Mouse (Mus musculus) thymus, postnatal 14 days (tissue): ENCODE measurements around the gene Sowaha.

ENCODE experiments used
- DNase-seq: peaks from one replicate; pipeline ENCODE4 v3.0.0; 2021

The Sowaha gene

DNA sequence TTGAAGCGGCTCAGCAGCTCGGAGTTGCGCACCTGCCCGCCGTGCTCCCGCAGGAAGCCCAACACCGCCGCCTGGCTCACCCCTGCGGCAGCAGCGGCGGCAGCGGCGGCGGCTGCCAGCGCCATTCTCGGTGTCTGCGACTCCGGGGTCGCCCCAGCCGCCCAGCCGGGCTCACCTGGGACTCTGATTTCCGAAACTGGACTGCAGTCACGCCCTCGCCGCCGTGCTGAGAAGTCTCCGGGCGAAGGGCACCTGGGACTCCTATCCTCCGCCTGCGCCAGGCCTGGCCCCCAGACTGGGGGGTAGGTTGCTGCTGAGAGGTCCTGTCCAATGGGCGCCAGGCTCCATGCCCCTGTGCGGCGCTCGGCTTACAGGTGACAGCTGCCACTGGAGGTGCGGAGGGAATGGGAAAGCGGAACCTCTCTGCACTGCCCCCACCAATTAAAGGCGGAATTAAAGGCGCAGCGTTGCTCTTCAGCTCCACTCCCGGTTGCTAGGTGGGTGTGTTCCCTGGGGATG is at the start of gene Sowaha, which contains the start of gene Gm9945:
Gene Sowaha, minus strand, starts transcription at position 492 of the 519 bp plus-strand sequence.
Gene Gm9945, plus strand, starts transcription at position 384 of the 519 bp plus-strand sequence.
- DNase-seq: peak; percentile 27

DNA sequence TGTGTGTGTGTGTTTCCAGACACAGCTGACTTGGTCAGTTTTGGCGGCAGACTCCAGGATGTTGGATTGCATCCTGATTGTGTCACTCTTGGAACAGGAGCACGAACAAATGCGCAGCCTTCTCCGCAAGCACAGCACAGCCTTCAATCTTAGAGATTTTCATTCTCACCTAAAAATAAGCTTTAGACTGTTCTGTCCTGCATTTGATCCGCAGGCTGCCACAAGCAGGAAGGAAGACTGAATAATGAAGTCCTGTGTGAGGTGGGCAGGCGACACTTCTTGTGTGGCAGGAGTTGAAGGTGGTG is 49.1 kb upstream of the Sowaha start:
- DNase-seq: no peak

DNA sequence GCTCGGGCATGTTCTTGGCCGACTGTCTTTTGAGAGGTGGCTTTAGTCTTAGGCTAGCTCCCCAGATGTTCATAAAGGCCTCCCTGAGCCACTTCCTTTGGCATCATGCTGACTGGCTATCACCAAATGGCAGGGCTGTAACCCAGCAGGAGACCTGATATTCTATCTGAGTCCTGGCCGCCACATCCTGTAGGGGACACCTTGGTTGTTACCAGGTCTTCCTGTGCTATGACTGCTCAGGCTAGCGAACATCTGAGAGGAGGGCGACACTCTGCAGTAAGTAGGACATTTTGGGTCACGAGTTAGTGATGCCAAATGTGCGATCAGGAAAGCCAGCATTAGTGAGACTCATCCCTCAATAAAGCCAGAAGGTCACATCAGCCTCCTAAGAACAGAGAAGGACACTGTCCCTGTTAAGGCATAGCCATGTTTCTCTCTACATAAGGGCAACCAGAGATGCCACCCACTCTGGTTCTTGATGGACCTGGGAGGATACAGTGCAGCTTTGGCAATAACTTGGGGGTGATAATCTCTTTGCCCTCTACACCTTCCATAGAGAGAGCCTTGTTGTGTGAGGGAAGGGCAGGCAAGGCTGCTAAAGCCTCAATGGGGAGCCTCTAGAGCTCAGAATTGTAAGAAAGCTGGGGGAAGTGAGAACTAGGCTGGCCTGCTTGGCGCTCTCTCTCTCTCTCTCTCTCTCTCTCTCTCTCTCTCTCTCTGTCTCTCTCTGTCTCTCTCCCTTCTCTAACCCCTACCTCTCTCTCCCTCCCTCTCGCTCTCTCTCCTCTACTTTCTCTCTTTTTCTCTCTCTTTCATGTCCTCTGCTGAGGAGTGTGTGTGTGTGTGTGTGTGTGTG is 48.6 kb upstream of the Sowaha start:
- no peak for DNase-seq

DNA sequence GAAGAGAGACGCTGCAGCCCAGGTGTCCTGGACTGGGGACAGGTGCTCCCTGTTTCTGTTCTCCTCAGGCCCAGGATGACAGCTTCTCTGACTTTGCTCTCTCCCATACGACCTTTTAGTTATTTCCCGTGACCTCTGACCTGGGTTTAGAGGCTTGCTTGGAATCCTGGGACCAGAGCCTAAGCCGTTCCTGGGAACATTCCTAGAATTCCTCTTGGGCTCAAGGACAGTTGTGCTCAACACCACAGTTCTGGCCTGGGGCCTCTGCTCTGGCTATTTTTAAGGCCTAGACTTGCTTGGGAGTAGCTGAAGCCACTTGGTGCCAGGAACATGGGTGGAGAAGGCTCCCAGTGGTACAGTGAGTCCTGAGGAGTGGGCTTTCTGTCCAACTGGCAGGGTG is 45.4 kb upstream of the Sowaha start:
- no peak for DNase-seq

DNA sequence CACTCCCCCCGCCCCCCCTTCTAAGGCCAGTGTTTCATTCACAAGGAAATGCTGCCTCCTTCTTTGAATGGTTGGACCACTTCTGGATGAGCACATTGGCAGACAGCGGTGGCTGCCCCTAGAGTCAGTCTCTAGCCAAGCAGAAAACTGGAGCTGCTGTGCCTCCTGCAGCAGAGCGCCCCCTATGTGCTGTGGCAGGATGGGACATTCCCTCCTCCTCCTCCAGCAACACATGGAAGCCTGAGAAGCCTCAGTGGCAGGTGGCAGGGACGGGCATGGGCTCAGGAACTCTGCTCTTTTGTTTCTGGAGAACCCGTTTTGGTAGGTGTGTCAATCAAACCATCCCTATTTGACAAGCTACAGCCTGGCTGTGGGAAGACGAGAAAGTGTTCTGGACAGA is 44.8 kb upstream of the Sowaha start:
- peak; percentile 44 for DNase-seq

DNA sequence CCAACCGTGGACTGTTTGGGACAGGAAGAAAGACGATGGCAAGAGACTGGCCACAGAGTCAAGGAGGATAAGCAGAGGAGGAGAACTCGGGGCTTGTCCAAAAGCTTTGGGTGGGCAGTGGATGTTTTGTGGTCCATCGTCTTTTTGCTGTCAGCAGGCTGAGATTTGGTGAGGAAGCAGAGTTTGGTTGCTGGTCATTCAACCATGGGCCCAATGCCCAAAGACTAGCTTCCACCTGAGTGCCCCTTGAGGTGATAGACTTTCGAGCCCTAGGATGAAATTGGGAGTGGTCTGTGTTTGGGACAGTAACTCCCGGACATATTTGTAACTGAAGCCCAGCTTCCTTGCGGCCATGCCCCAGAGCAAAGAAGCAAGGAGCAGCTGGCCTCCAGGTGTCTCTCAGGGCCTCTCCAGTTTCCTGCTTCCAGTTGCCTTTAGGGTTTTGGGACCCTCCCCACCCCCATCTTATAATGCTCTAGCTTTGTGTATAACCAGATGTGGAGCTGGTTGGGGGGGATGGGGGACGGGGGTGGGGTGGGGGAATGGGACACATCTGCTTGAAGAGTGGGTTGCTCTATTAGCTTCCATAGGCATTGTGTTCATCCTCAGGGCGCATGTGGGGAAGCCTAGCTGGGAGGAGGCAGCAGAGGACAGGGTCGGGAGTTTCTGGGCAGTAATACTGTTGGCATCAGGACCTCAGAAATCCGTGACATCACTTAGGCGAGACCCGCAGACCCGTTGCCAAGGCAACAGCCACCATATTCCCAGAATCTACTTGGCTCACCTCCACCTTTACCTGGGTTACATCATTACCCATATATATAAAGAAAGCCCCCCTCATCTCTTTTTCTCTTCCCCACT is 43.7 kb upstream of the Sowaha start:
- DNase-seq: no peak

DNA sequence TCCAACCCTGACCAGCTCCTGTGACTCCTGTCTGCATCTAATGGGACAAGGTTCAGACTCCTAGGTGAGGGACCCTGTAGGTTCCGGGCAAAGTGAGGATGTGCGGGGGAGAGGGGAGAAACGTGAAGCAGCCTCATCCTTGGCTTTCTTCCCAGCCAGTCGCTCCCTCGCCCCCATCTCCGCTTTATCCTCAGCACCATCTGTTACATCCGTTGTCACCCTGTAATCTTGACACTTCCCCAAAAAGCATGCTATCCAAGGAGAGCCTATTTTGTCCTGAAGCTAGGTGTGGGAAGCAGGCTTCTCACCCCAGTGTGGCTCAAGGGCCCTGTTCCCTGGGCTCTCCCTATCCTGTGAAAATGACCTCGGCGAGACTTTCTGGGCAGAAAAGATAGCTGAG is 42.9 kb upstream of the Sowaha start:
- DNase-seq: no peak

DNA sequence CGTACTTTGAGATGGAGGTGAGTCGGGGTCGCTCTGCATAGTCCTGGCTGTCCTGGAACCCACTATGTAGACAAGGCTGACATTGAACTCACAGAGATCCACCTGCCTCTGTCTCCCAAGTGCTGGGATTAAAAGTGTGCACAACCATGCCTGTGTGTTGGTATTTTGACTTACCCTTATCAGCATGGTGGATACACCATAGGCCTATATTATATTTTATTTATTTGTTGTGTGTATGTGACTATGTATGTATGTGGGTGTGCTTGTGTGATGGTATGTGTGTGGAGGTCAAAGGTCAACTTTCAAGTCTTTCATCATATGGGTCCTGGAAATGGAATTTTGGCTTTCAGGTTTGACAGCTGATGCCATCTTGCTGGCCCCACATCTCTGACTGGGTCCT is 42.3 kb upstream of the Sowaha start:
- no peak for DNase-seq

DNA sequence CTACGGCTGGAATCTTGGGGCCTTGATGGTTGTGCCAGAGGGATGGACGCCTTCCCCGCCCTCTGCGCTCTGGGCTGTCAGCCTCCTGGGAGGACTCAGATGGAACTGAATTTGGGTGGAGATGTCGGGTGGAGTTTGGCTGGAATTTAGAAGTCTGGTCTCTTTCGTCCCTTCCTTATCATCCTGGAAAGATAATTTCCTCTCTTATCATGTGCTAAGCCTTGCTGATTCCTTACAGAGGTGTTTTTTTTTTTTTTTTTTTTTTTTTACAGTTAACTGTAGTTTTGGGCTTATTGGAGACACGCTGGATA is 41.7 kb upstream of the Sowaha start:
- no peak for DNase-seq

DNA sequence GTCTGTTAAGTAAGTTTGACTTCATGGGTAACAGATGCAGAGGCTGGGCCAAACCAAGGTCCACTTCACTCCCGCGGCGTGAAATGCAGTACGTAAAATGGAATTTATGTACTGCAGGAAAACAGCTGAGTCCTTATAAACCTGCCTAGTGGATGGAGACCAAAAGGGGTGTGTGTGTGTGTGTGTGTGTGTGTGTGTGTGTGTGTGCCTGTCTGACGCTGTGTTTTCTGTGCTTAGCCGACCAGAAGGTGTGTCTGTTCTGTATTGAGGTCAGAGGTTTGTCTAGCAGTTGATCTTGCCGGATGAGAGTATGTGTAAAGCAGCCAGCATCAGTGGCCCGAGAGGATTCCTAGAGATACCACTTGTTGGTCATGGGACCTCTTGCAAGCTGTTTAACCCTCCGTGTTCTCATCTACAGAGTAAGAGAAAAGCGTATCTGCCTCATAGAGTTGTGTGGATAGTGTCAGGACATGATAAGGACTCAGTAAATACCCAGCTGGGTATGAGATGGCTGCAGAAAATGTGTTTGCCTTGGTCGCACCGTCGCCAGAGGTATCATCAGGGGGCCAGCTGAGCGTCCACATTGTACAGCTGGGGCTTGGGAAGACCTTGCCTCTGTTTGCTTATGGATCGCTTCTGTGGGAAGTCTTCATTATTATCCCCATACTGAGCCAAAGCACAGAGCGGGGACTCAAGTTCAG is 41.2 kb upstream of the Sowaha start:
- no peak for DNase-seq

DNA sequence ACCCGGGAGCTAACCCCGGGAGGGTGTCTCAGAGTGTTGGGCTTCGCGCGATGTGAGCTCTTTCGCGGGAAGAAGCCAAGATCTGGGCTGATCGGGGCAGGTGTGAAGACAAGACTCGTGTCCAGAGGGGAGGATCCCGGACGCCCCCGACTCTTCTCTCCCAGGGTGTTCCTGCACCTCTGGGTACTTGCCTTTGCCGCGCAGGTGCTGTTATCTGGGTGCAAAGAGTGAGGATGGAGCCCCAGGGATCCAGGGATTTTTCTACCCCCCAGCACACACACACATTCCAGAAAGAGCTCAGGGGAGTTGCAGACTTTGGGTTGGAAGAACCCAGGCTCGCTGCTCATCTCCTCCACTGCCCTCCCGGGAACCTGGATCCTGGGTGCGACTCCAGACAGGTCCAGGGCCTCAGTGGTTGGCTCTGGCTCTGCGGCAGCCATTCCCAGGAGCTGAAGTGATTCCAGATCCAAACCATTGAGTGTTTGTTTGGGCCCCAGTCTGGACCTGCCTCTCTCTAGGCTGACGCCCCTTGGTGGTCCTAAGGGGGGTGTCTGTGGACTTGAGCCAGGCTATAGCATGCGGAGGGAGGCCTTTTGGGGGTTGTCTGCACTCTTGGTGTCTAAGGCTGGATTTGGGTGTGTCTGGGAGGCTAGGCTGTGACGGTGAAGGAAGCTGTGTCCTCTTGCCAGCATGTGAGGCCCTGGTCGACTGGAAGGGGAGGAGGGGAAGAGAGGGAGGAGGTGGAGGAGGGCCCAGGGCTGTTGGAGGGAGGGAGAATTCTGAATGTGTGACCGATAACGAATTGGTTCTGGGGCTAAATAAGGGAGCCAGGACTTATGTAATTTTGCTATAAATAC is 40.3 kb upstream of the Sowaha start:
- DNase-seq: no peak

DNA sequence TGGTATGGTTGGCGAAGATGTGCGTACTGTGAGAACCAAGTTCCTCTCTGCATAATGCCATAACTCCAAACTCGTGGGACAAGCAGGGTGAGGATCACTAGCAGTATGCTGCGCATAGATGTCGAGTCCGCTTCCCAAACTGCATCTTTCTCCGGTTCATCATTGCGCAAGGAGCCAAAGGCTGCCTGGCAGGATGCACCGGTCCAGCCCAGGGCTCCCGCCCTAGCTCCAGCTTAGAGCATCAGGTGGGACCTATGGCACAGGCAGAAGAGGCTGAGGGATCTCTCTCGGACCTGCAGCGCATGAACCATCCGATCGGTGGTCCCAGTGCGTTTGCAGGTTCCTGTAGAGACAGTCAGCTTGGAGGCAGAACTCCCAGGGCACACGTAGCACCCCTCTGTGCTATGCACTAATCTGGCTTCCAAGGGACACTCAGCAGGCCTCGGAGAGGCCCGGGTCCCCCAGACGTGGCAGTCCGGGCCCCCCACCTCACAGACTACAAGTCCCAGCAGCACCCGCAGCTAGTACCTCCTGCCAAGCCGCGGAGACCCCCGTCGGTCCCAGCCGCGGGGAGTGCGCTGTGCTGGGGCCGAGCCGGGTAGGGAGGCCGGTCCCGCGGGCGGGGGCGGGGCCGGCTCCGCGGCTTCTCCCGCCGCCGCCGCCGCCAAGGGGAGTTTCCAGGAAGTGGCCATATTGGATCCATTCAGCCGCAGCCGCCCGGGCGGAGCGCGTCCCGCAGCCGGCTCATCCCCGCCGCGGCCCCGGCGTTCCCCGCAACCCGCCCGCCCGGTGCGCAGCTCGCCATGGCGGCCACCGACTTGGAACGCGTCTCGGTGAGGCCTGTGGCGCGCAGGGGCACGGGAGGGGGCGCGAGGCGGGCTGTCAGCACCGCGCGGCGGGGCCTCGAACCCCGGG is 39.4 kb upstream of the Sowaha start, which contains the start of gene Sept8:
Gene Sept8, plus strand, starts transcription at position 51 of the 915 bp plus-strand sequence.
- peak; percentile 52 for DNase-seq

DNA sequence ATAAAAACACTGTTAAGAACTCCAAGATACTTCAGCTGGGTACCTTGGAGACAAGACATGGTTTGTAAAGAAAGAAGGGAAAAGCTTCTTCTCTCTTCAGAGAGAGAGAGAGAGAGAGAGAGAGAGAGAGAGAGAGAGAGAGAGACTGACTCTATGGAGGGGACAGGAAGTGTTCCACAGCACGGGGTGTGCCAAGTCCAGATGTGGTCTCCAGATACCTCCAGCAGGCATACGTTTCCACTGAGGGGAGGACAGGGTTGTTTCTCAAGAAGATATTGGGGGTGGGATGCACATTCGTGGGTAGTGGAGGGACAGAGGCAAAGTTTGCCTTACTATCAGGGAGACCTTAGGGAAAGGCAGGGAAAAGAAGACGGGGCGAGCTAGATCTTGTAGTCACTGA is 38.7 kb upstream of the Sowaha start:
- DNase-seq: peak; percentile 20

DNA sequence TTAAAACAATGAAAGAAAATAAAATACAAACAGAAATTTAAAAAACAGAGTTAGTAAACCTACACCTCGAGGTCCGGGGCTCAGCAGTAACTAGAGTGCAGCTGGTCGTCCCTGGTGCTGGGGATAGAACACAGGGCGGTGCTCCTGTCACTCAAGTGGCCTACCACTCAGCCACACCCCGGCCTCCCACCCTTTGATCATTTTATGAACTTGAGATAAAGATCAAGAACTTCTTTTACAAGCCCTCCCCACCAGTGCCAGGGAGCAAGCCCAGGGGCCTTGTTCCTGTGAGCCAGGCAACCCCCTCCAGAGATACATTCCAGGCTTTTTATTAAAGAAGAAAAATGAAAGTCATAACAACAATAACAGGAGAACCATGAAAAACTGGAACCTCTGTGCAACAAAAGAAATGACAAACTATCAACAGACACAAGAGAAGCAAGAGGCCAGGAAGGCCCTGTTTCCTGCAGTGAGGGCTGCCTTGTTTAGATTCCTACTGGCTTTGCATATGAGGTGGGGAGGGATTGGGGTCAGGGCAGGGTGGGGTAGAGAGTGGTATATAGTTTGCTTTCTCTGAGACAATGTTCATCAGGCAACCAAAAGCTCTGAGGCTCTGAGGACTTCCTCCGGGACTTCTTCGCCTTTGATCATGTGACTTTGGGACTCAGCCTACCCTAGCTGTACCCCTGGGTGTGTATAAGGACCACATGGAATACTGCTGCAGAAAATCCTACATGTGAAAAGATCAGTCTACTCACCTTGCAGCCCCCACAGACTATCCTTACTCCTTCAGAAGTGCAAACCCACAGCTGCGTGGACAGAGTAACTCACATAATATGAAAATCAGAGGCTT is 36.9 kb upstream of the Sowaha start:
- DNase-seq: peak; percentile 61

DNA sequence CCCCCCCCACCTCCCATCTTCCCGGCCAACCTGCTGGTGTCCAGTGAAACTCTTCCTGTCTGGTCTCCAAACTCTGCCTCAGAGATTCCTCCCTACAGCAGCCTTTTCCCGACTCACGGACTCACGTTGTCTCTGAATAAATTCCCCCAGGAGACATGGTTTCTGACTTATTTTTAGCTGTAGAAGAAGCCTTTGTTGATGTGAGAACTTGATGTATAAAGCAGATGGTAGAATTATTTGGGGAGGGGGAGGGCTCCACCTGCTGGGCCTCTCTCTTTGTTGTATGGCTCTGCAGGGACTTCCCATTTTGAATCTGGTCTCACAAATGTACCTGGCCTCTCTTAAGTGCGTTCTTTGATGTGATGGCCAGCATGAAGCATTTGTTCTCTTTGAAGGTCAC is 30.3 kb upstream of the Sowaha start:
- no peak for DNase-seq

DNA sequence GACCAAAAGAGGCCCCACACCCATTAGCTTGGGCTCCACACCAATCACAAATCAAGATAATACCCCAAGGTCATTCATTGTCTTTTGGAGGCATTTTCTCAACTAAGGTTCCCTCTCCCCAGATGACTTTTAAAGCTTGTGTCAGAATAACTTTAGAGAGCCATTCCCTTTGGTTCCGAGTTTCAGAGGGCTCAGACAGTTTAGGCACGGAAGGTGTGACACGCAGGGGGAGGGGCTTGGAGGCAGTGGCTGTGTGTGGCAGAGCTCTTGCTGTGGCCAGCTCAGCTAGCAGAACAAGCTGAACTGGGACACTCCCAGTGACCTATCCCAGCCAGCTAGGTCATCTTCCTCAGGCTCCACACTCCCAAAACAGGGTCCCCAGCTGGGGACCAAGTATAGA is 28.5 kb upstream of the Sowaha start:
- no peak for DNase-seq

DNA sequence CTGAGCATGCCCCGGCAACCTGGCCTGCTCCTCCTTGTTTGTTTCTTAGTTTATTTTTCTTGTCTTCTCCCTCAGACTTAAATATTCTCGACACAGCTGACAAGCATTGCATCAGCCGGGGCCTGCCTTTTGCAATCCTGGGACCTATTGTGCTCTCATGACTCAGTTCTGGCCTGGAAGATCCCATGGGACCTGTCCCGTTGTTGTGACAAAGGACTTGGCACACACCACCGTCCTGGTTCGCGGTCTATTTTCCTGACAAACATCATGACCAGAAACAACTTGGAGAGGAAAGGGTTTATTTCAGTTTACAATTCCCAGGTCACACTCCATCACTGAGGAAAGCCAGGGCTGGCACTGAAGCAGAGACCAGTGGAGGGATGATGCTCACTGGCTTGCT is 28.1 kb upstream of the Sowaha start:
- DNase-seq: no peak

DNA sequence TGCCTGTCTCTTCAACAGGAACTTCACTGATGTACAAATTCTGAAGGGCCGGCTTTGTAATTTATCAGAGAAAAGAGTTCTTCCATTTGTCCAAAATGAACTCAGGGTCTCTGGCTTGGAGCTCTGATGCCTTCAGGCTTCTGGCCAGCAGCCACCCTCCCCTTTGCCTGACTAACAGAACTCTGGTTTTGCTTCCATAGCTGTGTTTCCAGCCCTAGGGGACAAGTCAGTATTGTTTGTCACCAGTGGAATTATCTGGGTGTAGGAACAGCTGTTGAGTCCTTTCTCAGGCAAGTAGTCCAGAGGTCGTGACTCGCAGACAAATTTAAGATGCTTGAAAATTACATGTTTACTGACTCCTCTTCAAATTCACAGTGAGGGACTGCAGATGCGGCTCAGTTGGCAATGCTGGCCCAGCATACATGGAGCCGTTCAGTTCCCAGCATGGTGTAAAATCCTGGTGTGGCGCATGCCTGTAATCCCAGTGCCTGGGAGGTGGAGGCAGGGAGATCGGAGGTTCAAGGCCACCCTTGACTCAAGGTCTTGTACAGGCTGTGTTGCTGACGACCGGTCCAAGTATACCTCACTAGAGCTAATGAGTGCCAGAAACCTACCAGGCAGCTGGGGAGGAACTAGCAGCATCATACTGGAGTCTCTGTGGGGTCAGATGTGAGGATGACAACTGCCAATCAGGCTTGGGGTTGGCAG is 27.2 kb upstream of the Sowaha start:
- DNase-seq: no peak

DNA sequence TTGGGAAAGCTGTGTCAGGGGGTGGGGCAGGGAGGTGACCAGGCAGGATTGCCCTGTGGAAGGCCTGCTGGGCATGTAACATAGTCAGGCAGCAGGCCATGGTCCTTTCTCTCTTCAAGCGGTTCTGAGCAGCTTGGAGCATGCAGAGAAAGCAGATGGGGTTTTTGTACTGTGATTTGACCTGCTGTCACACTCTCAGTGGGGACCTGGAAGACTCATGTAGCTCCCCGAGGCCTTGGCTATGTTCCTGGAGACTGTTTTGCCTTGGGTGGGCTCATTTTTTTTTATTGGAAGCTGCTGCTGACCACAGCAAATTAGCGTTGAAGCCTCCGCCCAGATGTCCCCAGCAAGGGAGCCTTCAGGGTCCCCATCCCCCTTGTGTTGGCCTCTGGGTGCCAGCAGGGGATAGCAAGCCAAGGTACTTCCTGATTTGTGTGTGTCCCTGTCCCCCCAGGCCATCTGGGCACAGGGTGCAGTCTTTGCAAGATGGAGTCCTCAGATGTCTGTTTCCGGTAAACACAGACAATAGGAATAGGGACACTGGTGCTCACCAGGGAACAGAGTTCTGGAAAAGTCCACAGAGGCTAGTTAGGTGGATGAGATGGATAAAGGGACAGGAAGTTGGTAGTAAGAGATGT is 25.1 kb upstream of the Sowaha start:
- DNase-seq: no peak
